Mouse (Mus musculus) cerebellum, adult (tissue): ENCODE data around the gene Fen1.
A peak's percentile ranks its signal among the peaks of the same experiment; 100 is the strongest.

Source experiments
- ATAC-seq: cut with Nextera tagmentation; 2 replicates; pipeline ENCODE4 v1.9.2; 2017; ENCODE audit warnings: mild to moderate bottlenecking, moderate library complexity, mixed read lengths; ENCODE audit not compliant: insufficient number of reproducible peaks, low FRiP score, low TSS enrichment

Fen1 gene

DNA sequence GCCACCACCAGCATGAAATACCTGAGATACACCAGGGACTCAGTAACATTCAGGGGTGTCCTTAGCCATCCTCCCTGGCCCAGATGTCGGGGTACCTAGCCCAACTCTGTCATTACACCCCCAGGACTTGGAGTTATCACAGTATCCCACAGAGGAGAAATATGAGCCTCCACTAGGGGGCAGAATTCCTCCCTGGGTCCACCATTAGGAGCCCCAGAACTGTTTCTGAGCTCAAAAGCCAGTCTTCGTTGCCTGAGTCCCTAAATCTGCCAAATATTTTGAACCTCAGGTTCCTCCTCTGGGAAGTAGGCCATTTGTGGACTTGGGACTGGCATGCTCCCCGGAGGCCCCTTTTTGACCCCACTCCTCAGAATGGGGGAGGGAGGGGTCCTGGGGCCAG is 15.1 kb upstream of the Fen1 start:
- ATAC-seq: no peak

DNA sequence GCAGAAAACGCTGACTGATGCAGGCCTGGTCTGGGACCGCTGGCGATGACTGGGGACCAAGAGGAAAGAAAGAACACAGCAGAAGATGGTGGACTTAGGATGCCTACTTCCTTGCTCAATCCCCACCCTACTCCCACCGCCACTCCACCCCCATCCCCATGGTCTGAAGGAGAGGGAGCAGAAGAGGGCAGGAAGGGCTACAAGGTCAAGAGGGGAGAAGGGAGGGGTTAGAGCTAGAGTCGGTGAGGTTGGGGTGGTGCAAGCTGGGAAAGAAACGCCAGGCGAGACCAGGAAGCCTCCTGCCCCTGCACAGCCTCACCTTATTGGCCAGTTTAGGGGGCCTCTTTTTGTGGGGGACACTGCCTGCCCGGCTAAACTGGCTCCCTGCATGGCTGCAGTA is 12.1 kb upstream of the Fen1 start:
- no peak for ATAC-seq

DNA sequence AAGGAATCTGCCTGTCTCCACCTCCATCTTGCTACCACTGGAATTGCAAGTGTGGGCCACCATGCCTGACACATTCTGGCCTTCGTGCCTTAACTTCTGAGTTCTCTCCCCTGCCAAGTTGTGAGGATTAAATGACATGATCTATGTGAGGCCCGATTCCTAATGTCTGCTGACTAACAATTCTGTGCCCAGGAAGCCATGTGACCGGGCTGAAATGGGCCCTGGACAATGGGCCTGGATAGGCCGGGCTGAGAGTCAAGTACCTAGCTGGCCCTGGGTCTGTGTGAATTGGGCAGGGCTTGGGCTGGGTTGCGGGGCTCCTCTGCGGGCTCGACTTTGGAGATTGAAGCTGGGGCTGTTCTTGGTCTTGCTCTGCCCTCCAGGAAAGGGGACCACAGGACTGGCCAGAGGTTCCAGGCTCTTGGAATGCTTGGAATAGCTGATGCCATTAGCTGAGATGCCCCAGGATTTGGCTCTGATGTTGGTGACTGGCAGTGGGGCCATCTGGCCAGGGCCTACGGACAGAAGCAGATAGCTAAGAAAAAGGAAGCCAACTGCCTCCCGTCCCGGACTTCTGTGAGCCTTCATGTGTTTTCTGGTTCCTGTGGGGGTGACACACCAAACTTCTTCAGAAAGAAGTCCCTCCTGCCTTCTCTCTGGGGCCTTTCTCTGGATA is 10.0 kb upstream of the Fen1 start:
- no peak for ATAC-seq

GRCm38 (mm10) chr19:10210885-10211284 is 6.9 kb upstream of the Fen1 start:
- no peak for ATAC-seq

- no peak for ATAC-seq
Observed at GRCm38 (mm10) chr19:10208851-10209250, 4.9 kb upstream of the Fen1 start.

- no peak for ATAC-seq
Observed at GRCm38 (mm10) chr19:10205051-10205450, 1.1 kb upstream of the Fen1 start.

DNA sequence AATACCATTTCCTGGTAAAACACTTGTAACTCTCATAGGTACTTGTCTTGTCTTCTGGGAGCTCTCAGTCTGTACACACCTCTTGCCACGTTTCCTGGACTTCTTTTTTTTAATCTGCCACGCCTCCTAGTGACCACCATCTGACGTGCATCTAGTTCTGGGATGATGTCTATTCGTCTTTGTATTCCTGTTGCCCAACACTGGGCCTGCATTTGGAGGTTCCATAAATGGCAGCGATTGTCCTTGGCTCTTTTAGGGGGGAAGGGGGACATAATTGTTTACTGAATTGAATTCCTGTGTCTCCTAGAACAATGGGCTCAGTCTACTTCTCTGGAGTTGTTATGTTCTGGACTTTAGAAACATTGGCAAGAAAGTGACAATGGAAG is 640 bp upstream of the Fen1 start:
- no peak for ATAC-seq

GRCm38 (mm10) chr19:10203146-10203847 is 672 bp downstream of the Fen1 start:
- ATAC-seq: no peak

DNA sequence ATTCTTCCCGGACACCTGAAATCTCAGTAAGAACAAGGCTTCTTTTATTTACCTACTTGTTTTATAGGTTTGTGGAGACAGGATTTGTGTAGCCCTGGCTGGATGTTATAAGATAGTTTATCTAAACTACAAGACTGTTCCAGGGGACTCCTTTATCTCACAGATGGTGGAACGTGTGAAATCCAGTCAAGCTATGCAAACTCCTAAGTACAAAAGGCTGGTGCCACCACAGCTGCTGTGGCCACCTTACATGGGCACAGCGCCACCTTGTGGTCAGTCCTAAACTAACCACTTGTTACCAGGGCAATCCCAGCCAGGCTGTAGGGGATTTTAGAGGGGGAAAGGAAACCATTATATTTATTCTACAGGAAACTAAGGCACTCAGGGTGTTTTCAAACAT is 5.2 kb downstream of the Fen1 start:
- no peak for ATAC-seq

GRCm38 (mm10) chr19:10198286-10198685 is 5.7 kb downstream of the Fen1 start:
- ATAC-seq: no peak

GRCm38 (mm10) chr19:10197130-10197529 is 6.8 kb downstream of the Fen1 start:
- no peak for ATAC-seq

- ATAC-seq: no peak
Observed at GRCm38 (mm10) chr19:10195252-10195651, 8.7 kb downstream of the Fen1 start.

- ATAC-seq: no peak
Observed at GRCm38 (mm10) chr19:10194337-10194736, 9.6 kb downstream of the Fen1 start.

DNA sequence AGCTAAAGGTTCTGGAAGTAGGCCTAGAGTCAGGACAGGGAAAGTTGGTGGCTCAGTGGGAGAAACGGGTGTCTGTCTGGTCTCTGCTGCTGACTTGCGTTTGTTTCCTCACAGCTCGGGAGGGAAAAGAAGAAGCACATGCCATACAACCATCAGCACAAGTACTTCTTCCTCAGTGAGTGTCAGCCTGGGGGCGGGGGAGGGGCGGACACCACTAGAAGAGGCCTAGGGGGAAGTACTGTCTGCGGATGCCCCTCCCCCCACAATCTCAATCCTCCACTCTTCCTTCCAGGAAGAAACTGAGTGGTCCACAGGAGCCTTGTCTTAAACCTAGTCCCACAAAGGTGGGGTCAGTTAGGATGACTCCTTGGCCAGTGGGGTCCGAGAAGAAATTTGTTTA is 12.6 kb downstream of the Fen1 start:
- no peak for ATAC-seq

DNA sequence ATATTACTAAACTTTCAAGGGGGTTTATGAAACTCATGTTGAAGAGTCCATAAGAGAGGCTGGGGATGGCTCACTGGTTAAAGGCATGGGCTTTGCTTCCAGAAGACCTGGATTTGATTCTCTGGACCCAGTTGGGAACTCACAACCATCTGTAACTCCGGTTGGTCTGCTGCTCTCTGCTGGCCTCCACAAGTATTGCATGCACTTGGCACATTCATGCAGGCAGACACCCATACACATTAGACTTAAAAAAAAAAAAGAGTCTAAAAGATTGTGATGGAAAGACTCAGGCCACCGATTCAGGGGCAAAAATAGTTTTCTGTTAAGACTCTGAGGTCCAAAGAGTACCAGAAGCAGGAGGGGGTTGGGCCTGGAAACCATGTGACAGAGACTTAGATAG is 13.2 kb downstream of the Fen1 start:
- no peak for ATAC-seq

- no peak for ATAC-seq
Observed at GRCm38 (mm10) chr19:10189940-10190339, 14.0 kb downstream of the Fen1 start.

DNA sequence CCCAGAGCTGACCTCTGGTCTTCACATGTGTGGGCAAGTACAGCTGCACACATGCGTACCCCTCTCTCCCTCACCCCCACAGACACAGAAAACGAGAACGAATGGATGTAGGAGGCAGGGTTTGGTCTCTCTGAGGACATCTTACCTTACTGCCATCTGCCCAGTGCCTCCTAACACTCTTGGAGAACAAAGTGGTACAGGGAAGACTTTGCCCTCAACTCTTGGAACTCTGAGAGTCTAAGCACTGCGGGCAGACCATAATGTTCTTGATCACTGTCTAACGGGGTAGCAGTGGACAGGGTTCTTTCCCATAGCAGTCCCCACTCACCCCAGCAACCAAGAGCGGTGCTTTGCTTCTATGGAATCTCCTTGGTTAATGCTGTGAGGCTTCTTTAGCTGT is 14.9 kb downstream of the Fen1 start:
- ATAC-seq: no peak

- peak; percentile 86 for ATAC-seq
Observed at GRCm38 (mm10) chr19:10188281-10188811, 15.6 kb downstream of the Fen1 start.

DNA sequence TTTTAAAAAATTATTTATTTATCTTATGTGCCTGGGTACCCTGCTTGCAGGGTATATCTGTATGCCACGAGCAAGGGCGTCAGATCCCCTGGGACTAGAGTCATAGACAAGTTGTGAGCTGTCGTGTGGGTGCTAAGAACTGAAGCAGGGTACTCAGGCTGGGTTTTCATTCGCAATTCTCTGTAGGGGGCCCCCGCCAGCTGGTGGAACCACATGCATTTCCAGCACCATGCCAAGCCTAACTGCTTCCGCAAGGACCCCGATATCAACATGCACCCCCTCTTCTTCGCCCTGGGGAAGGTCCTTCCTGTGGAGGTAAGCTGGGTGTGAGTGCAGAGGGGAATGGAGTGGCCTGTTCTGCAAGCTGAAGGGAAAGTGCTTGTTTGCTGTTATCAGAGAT is 17.4 kb downstream of the Fen1 start:
- no peak for ATAC-seq

GRCm38 (mm10) chr19:10185876-10186275 is 18.1 kb downstream of the Fen1 start:
- ATAC-seq: no peak

- ATAC-seq: no peak
Observed at GRCm38 (mm10) chr19:10184096-10184495, 19.9 kb downstream of the Fen1 start.
